Mouse (Mus musculus): ENCODE measurements at regions not wholly inside any gene's neighbourhood (a gene's known extent, or its start where the extent isn't known, plus 50 kb on each side); places are given as distances from the start of the nearest gene placed in this dataset.

- no peak for DNase-seq
- intact Hi-C loops (cut with DNase I): no loop called here
Measured at GRCm38 (mm10) chr2:143269026-143269425, 190.8 kb downstream of the Otor start.

DNA sequence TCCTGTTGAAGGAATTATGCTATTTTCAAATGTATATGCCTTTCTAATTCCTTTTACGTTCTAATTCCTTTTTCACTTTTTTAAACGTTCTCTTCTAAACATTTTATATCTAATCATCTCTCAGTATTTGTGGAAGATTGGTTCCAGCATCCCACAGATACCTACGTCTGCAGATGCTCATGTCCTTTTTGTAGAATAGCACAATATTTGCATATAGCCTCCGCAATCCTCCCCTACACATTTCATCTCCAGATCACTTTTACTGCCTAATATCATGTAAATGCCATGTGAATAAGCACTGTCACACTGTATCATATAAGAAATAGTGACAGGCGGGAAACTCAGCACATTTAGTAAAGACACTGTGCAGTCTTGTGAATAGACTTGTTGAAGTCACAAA, 192.6 kb downstream of the Otor start:
- DNase-seq: no peak
- intact Hi-C loops (cut with DNase I): no loop called here

- intact Hi-C loops (cut with DNase I): no loop called here
- DNase-seq: no peak
Measured at GRCm38 (mm10) chr2:143305747-143306570, 227.7 kb downstream of the Otor start.

DNA sequence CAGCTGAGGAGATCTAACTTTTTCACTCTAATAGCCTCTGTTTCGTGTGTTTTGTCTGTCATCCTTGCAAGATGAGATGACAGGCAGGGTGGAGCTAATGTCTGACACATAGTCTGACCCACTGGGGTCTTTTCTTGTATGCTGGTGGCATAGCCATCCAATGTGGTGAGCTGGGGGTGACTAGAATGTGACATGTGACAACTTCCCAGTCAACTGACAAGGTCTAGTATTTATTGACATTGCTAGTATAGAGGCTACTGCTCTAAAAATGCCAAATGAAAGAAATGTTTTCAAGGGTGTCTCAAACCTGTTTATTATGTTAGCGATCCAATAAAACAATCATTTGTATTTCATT, 228.3 kb downstream of the Otor start:
- DNase-seq: no peak
- intact Hi-C loops (cut with DNase I): no loop called here

- intact Hi-C loops (cut with DNase I): no loop called here
- DNase-seq: no peak
Measured at GRCm38 (mm10) chr2:143325486-143325885, 220.5 kb upstream of the Pcsk2 start.

- DNase-seq: no peak
- intact Hi-C loops (cut with DNase I): no loop called here
Measured at GRCm38 (mm10) chr2:143332071-143332470, 213.9 kb upstream of the Pcsk2 start.

GRCm38 (mm10) chr2:143340364-143340763, 205.6 kb upstream of the Pcsk2 start:
- intact Hi-C loops (cut with DNase I): no loop called here
- no peak for DNase-seq

GRCm38 (mm10) chr2:143364193-143364592, 181.8 kb upstream of the Pcsk2 start:
- intact Hi-C loops (cut with DNase I): no loop called here
- no peak for DNase-seq

DNA sequence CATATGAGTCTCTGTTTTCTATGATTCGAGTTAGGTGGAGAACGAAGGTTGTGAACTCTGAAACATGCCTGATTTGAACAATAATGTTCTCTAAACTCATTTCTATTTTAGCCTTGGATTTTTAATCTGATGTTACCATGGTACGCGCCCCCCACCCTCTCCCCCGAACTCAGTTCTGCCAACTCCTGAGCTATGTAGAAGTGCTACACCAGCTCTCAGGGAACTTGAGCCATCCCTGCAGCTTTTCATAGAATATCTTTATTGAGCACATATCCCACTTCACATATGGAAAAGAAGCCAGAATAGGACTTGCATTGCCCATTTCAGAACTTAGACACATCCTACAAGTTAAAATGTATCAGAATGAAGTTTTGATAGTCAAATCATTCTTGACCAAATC, 180.0 kb upstream of the Pcsk2 start:
- intact Hi-C loops (cut with DNase I): no loop called here

More for the DNA sequence above, 180.0 kb upstream of the Pcsk2 start:
- DNase-seq: no peak

All from heart, postnatal 14 days (tissue).